Mouse (Mus musculus): ENCODE data around the gene Calhm6. TPM values are rescaled to one million over a fixed set of nuclear protein-coding genes. Genes with fewer than 3 reads are reported as not detected.

The Calhm6 gene
- polyA plus RNA-seq, 1 experiment from 2014 or later = 3.9 TPM

DNA sequence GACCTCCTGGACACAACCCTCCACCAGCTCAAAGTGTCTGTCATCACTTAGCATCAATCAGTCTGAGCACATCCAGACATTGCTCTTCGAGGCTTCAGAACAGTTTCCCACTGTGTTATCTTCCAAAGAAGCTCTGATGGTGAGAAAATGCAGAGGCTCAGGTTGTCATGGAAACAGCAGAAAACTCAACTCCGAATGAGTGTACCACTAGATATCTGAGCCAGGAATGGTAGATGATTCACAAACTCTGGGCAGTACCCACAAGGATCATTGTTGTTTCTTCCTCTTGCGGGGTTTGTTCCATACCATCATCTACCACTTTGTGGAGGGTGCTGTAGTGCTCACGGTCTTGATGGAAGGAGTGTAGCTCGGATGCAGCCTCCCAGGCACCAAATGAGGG, 35.9 kb downstream of the Calhm6 start:
- 56% methylated on average over 5 of the region's 5 CpGs for WGBS (ENCODE audit: insufficient replicate concordance)
- no peak for TF ChIP-seq EP300 (IDR thresholded peaks at IDR 0.05; ENCODE audit: low read depth)
- no peak for TF ChIP-seq CTCF (IDR thresholded peaks at IDR 0.05; ENCODE audit: low read depth)
- Histone ChIP-seq H3K9me3 (ENCODE audit: low read length) (no peaks in the 10 kb centered on the region), H3K4me3 (ENCODE audit: low read depth, low read length) (no peak overlapping the region), H3K27ac (ENCODE audit: low read depth) (no peak overlapping the region), H3K4me1 (ENCODE audit: insufficient read depth) (peaks cover 2% of the 10 kb centered on the region; the same call in 1 of the 2 replicates), H3K4me2 (ENCODE audit: low read depth, low read length) (no peak overlapping the region), H3K9ac (replicated peaks) (no peak overlapping the region), H3K27me3 (ENCODE audit: insufficient read depth, low read length) (no peaks in the 10 kb centered on the region), H3K36me3 (replicated peaks; ENCODE audit: insufficient read depth, low read length) (no peaks in the 10 kb centered on the region)
- no peak for DNase-seq
- ATAC-seq = no peak

DNA sequence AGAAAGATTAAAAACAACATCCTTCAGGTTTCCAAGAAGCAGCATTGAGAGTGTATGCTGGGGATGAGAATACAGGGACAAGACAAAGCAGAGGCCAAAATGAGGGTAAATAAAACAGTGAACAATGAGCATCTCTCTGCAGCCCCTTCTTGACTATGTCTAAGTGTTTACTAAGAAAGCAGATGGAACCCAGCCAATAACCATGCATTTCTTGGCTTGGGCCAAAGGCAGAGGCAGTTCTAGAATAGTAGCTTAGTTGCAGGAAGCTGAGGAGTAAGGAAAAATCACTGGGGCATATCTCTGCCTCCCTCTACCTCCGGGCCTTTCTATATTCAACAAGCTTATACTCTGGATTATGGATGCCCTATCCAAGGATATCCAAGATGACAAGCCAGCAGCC, 37.3 kb downstream of the Calhm6 start:
- WGBS (ENCODE audit: insufficient replicate concordance) = 75% methylated on average over 1 of the region's 1 CpGs
- H3K4me1 ChIP-seq (ENCODE audit: insufficient read depth) = no peaks in the 10 kb centered on the region
- ATAC-seq (no peak), DNase-seq (no peak)
- no peak for TF ChIP-seq EP300 (IDR thresholded peaks at IDR 0.05; ENCODE audit: low read depth)
- TF ChIP-seq CTCF (IDR thresholded peaks at IDR 0.05; ENCODE audit: low read depth) = no peak
- H3K4me2 ChIP-seq (ENCODE audit: low read depth, low read length) = no peak overlapping the region
- H3K4me3 ChIP-seq (ENCODE audit: low read depth, low read length) = no peak overlapping the region
- H3K9ac ChIP-seq (replicated peaks) = no peak overlapping the region
- no peaks in the 10 kb centered on the region for H3K27me3 ChIP-seq (ENCODE audit: insufficient read depth, low read length)
- H3K36me3 ChIP-seq (replicated peaks; ENCODE audit: insufficient read depth, low read length) = no peaks in the 10 kb centered on the region
- H3K9me3 ChIP-seq (ENCODE audit: low read length) = no peaks in the 10 kb centered on the region
- H3K27ac ChIP-seq (ENCODE audit: low read depth) = no peak overlapping the region

- WGBS (ENCODE audit: insufficient replicate concordance) = 36% methylated on average over 3 of the region's 3 CpGs
- Histone ChIP-seq H3K4me2 (ENCODE audit: low read depth, low read length) (no peak overlapping the region), H3K4me3 (ENCODE audit: low read depth, low read length) (no peak overlapping the region), H3K27me3 (ENCODE audit: insufficient read depth, low read length) (no peaks in the 10 kb centered on the region), H3K27ac (ENCODE audit: low read depth) (no peak overlapping the region), H3K9ac (replicated peaks) (no peak overlapping the region), H3K4me1 (ENCODE audit: insufficient read depth) (no peaks in the 10 kb centered on the region), H3K9me3 (ENCODE audit: low read length) (no peaks in the 10 kb centered on the region), H3K36me3 (replicated peaks; ENCODE audit: insufficient read depth, low read length) (no peaks in the 10 kb centered on the region)
- TF ChIP-seq CTCF (IDR thresholded peaks at IDR 0.05; ENCODE audit: low read depth) (no peak), EP300 (IDR thresholded peaks at IDR 0.05; ENCODE audit: low read depth) (no peak)
- DNase-seq (no peak), ATAC-seq (no peak)
These were observed 38.3 kb downstream of the Calhm6 start for GRCm38 (mm10) chr10:34089517-34089916.

DNA sequence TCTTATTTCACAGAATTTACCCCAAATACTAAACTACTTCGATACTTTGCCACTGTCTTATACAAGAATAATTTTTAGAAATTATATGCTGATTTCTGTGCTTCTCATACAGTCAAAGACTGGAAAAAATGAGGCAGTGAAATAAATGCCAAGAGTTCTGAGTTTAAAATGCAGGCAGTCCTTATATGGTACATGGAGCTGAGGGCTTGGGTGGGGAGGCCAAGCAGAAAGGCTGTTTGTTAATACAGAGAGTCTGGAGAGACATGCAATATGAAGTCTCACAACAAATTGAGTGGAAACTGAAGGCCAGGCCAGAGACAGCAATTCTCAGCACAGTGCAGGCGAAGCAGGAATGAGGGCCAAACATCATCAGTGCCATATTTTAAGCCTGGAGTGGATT, 39.3 kb downstream of the Calhm6 start:
- Histone ChIP-seq H3K9me3 (ENCODE audit: low read length) (no peaks in the 10 kb centered on the region), H3K27me3 (ENCODE audit: insufficient read depth, low read length) (no peaks in the 10 kb centered on the region), H3K9ac (replicated peaks) (no peak overlapping the region), H3K36me3 (replicated peaks; ENCODE audit: insufficient read depth, low read length) (no peaks in the 10 kb centered on the region), H3K4me2 (ENCODE audit: low read depth, low read length) (no peak overlapping the region), H3K4me3 (ENCODE audit: low read depth, low read length) (no peak overlapping the region), H3K27ac (ENCODE audit: low read depth) (no peak overlapping the region), H3K4me1 (ENCODE audit: insufficient read depth) (no peaks in the 10 kb centered on the region)
- TF ChIP-seq CTCF (IDR thresholded peaks at IDR 0.05; ENCODE audit: low read depth) = no peak
- no peak for TF ChIP-seq EP300 (IDR thresholded peaks at IDR 0.05; ENCODE audit: low read depth)
- no peak for DNase-seq
- WGBS (ENCODE audit: insufficient replicate concordance) = 73% methylated on average over 2 of the region's 2 CpGs
- ATAC-seq = no peak

- no peaks in the 10 kb centered on the region for H3K9me3 ChIP-seq (ENCODE audit: low read length)
- no peak overlapping the region for H3K4me2 ChIP-seq (ENCODE audit: low read depth, low read length)
- DNase-seq (no peak), ATAC-seq (no peak)
- no peak overlapping the region for H3K9ac ChIP-seq (replicated peaks)
- 81% methylated on average over 1 of the region's 1 CpGs for WGBS (ENCODE audit: insufficient replicate concordance)
- H3K36me3 ChIP-seq (replicated peaks; ENCODE audit: insufficient read depth, low read length) = no peaks in the 10 kb centered on the region
- no peaks in the 10 kb centered on the region for H3K4me1 ChIP-seq (ENCODE audit: insufficient read depth)
- no peak overlapping the region for H3K4me3 ChIP-seq (ENCODE audit: low read depth, low read length)
- no peaks in the 10 kb centered on the region for H3K27me3 ChIP-seq (ENCODE audit: insufficient read depth, low read length)
- TF ChIP-seq CTCF (IDR thresholded peaks at IDR 0.05; ENCODE audit: low read depth) (no peak), EP300 (IDR thresholded peaks at IDR 0.05; ENCODE audit: low read depth) (no peak)
- no peak overlapping the region for H3K27ac ChIP-seq (ENCODE audit: low read depth)
These were observed 41.3 kb downstream of the Calhm6 start for GRCm38 (mm10) chr10:34086514-34086913.

Other genes with a start within 250 kb of the Calhm6 start
- gene Rsph4a, start 222.9 kb downstream of the Calhm6 start, polyA plus RNA-seq (2015; fragmentation: Nextera tagmentation; extraction: Ambion mirVana) = 0.06 and 0.07 TPM in 2 replicates
- 7.0 and 7.1 TPM in 2 replicates for gene Zup1, start 176.7 kb downstream of the Calhm6 start, polyA plus RNA-seq (2015; fragmentation: Nextera tagmentation; extraction: Ambion mirVana)
- 49.4 and 51.3 TPM in 2 replicates for gene Rwdd1, start 108.4 kb downstream of the Calhm6 start, polyA plus RNA-seq (2015; fragmentation: Nextera tagmentation; extraction: Ambion mirVana)
- gene Trappc3l, start 90.4 kb downstream of the Calhm6 start, polyA plus RNA-seq (2015; fragmentation: Nextera tagmentation; extraction: Ambion mirVana) = not detected in 2 replicates
- gene Calhm4, start 83.7 kb downstream of the Calhm6 start, polyA plus RNA-seq (2015; fragmentation: Nextera tagmentation; extraction: Ambion mirVana) = not detected in 2 replicates
- 0.02 and 0.06 TPM in 2 replicates for gene Calhm5, start 31.5 kb downstream of the Calhm6 start, polyA plus RNA-seq (2015; fragmentation: Nextera tagmentation; extraction: Ambion mirVana)
- 5.6 and 5.8 TPM in 2 replicates for gene Dse, start 79.7 kb upstream of the Calhm6 start, polyA plus RNA-seq (2015; fragmentation: Nextera tagmentation; extraction: Ambion mirVana)
- gene Tspyl1, start 154.2 kb upstream of the Calhm6 start, polyA plus RNA-seq (2015; fragmentation: Nextera tagmentation; extraction: Ambion mirVana) = 20.7 and 21.0 TPM in 2 replicates
- gene Tspyl4, start 169.5 kb upstream of the Calhm6 start, polyA plus RNA-seq (2015; fragmentation: Nextera tagmentation; extraction: Ambion mirVana) = 0.46 and 0.51 TPM in 2 replicates

Measured in liver, postnatal 0 days (tissue).